Mouse (Mus musculus): Measurements from ENCODE around the gene Eif3k. TPM values are rescaled to one million over a fixed set of nuclear protein-coding genes. Genes with fewer than 3 reads are reported as not detected.
A peak's percentile ranks its signal among the peaks of the same experiment; 100 is the strongest.
"Not testable (repeated sequence)": the region's sequence is repeated elsewhere in the genome, so short reads cannot be mapped to it uniquely, and the experiment has no call there.

Eif3k gene
- total and polyA plus RNA-seq, 2 experiments from 2014 or later = 309 to 472 TPM

DNA sequence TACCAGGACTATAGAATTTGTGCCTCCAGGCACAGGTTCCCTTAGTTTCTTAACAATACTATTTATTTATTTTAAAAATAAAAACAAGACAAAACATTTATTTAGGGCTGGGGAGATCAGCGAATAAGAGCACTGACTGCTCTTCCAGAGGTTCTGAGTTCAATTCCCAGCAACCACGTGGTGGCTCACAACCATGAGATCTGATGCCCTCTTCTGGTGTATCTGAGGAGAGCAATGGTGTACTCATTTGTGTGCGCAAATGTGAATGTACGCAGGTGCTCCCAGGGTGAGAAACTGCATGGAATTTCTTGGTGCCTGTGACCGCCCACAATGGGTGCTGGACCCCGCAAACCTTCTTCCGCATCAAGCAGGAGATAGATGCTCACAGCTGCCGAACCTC lies 8.6 kb downstream of the Eif3k start:
- 80% methylated on average over 8 of the region's 8 CpGs for WGBS
- TF ChIP-seq CTCF (IDR thresholded peaks at IDR 0.05; ENCODE audit: low read depth) = peak; percentile 30; the same call in 1 of the 2 replicates
- no peak for DNase-seq (ENCODE audit: low spot score)
- Histone ChIP-seq H3K9me3 (ENCODE audit: low read length) (no peaks in the 10 kb centered on the region), H3K4me2 (ENCODE audit: low read depth, low read length) (no peak overlapping the region), H3K27ac (no peak overlapping the region), H3K4me3 (ENCODE audit: low read length) (no peak overlapping the region), H3K27me3 (ENCODE audit: insufficient read depth, low read length) (no peaks in the 10 kb centered on the region), H3K36me3 (ENCODE audit: insufficient read depth, low read length) (peaks cover 42% of the 10 kb centered on the region; the same call in 1 of the 2 replicates), H3K9ac (replicated peaks; ENCODE audit: low read length) (no peak overlapping the region), H3K4me1 (ENCODE audit: insufficient read depth, low read length) (no peaks in the 10 kb centered on the region)
- ATAC-seq = no peak

DNA sequence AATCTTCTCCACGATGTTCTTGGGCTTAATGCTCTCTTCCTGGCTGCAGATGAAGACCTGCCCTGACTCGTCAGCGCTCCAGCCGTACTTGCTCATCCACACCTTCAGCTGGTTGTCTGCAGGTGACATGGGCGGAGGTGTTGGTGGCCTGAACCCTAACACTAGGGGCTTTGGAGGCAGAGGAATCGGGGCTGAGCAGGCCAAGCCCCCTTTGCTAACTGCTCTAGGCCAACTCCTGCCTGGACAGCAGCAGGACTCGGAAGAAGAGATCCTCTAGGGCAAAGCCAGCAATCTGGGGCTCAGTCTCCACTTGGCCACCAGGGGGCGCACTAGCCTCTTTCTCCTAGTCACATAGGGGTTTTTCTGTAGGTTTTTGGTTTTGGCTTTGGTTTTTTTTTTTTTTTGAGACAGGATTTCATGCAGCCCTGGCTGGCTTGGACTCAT lies 9.1 kb downstream of the Eif3k start:
- peak; percentile 78 for DNase-seq (ENCODE audit: low spot score)
- H3K4me3 ChIP-seq (ENCODE audit: low read length) = no peak overlapping the region
- peak; percentile 22; the same call in 1 of the 2 replicates for ATAC-seq
- H3K36me3 ChIP-seq (ENCODE audit: insufficient read depth, low read length) = peaks cover 38% of the 10 kb centered on the region; the same call in 1 of the 2 replicates
- peak; percentile 86 for TF ChIP-seq CTCF (IDR thresholded peaks at IDR 0.05; ENCODE audit: low read depth)
- no peaks in the 10 kb centered on the region for H3K27me3 ChIP-seq (ENCODE audit: insufficient read depth, low read length)
- H3K27ac ChIP-seq = no peak overlapping the region
- no peak overlapping the region for H3K9ac ChIP-seq (replicated peaks; ENCODE audit: low read length)
- H3K9me3 ChIP-seq (ENCODE audit: low read length) = no peaks in the 10 kb centered on the region
- no peaks in the 10 kb centered on the region for H3K4me1 ChIP-seq (ENCODE audit: insufficient read depth, low read length)
- no peak overlapping the region for H3K4me2 ChIP-seq (ENCODE audit: low read depth, low read length)
- 71% methylated on average over 8 of the region's 8 CpGs for WGBS

DNA sequence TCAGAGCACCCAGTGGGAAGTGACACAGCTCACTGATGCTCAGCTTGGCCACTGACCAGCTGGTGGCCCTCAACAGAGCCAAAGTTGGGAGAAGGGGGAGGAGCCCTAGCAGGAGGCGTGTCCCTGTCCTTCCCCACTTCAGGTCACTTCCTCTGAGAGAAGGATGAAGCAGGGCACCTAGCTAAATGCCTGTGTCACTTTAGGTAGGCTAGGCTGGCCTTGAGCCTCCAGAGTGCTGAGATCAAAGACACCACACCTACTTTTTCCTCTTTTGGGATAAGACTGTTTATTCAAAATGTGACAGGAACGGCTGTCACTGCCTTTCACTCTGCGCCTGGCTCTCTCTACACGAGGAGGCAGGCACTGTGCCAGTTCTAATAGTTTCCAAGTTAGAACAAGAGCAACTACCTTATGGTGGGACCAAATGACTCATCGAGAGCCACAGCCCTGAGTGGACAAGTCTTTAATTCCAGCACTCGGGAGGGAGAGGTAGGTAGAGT lies 9.8 kb downstream of the Eif3k start:
- no peak for TF ChIP-seq CTCF (IDR thresholded peaks at IDR 0.05; ENCODE audit: low read depth)
- H3K27ac ChIP-seq = no peak overlapping the region
- no peaks in the 10 kb centered on the region for H3K4me1 ChIP-seq (ENCODE audit: insufficient read depth, low read length)
- no peak overlapping the region for H3K9ac ChIP-seq (replicated peaks; ENCODE audit: low read length)
- H3K27me3 ChIP-seq (ENCODE audit: insufficient read depth, low read length) = no peaks in the 10 kb centered on the region
- peaks cover 30% of the 10 kb centered on the region; the same call in 1 of the 2 replicates for H3K36me3 ChIP-seq (ENCODE audit: insufficient read depth, low read length)
- ATAC-seq (no peak), DNase-seq (ENCODE audit: low spot score) (no peak)
- no peak overlapping the region for H3K4me2 ChIP-seq (ENCODE audit: low read depth, low read length)
- no peaks in the 10 kb centered on the region for H3K9me3 ChIP-seq (ENCODE audit: low read length)
- H3K4me3 ChIP-seq (ENCODE audit: low read length) = no peak overlapping the region
- 78% methylated on average over 6 of the region's 6 CpGs for WGBS

DNA sequence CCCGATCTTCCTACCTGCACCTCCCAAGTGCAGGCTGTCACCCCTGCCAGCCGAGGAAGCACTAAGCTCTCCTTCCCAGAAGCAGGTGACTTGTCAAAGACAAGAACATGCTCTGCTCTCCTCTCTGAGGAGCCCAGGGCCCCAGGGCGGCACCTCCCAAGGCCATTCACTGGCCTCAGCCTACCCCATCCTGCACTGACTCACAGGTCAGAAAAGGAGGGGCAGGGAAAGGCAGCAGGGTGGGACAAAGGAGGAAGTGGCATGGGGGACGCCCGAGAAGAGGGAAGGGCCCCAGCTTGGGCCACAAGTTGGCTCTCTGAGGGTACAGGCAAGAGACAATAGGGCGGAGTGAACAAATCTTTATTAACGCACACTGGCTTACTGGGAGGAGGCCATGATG lies 10.6 kb downstream of the Eif3k start:
- ATAC-seq (no peak), DNase-seq (ENCODE audit: low spot score) (no peak)
- Histone ChIP-seq H3K4me1 (ENCODE audit: insufficient read depth, low read length) (no peaks in the 10 kb centered on the region), H3K9me3 (ENCODE audit: low read length) (no peaks in the 10 kb centered on the region), H3K4me2 (ENCODE audit: low read depth, low read length) (no peak overlapping the region), H3K36me3 (ENCODE audit: insufficient read depth, low read length) (peaks cover 26% of the 10 kb centered on the region; the same call in 1 of the 2 replicates), H3K27ac (no peak overlapping the region), H3K4me3 (ENCODE audit: low read length) (no peak overlapping the region), H3K27me3 (ENCODE audit: insufficient read depth, low read length) (no peaks in the 10 kb centered on the region), H3K9ac (replicated peaks; ENCODE audit: low read length) (no peak overlapping the region)
- no peak for TF ChIP-seq CTCF (IDR thresholded peaks at IDR 0.05; ENCODE audit: low read depth)
- WGBS = 87% methylated on average over 7 of the region's 7 CpGs

DNA sequence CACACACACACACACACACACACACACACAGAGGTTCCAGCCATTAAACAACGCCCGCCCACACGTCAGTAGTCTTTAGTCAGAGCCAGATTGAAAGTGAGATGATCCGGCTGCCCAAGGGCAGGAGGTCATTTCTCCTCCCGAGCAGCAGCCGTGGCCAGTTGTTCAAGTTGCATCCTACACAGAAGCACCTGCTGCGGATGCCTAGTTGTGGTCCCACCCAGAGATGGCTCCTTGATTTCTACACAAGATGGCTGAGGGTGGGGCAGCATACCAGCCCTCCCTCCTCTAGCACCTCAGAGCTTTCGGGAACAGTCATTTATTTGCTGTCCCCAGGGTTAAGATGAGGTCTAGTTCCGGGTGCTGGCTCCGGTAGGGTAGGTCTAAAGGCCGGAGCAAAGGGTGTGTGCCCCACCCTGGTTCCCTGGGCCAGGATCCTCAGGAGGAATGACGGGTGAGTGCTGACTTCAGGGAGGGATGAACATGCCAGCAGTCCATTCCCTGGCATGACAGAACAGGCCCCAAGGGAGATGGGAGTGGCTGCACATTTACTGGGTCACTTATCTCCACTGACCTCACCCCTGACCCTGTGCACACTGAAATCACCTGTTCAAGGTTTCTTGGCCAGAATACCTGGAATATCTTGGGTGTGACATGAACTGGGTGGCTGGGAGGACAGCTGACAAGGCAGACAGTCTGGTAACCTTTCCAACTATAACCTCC lies 11.8 kb downstream of the Eif3k start:
- Histone ChIP-seq H3K27me3 (ENCODE audit: insufficient read depth, low read length) (no peaks in the 10 kb centered on the region), H3K4me3 (ENCODE audit: low read length) (no peak overlapping the region), H3K9ac (replicated peaks; ENCODE audit: low read length) (no peak overlapping the region), H3K36me3 (ENCODE audit: insufficient read depth, low read length) (peaks cover 26% of the 10 kb centered on the region; the same call in 1 of the 2 replicates), H3K4me2 (ENCODE audit: low read depth, low read length) (no peak overlapping the region), H3K4me1 (ENCODE audit: insufficient read depth, low read length) (no peaks in the 10 kb centered on the region), H3K27ac (no peak overlapping the region), H3K9me3 (ENCODE audit: low read length) (no peaks in the 10 kb centered on the region)
- no peak for DNase-seq (ENCODE audit: low spot score)
- no peak for TF ChIP-seq CTCF (IDR thresholded peaks at IDR 0.05; ENCODE audit: low read depth)
- no peak for ATAC-seq
- 79% methylated on average over 12 of the region's 12 CpGs for WGBS

DNA sequence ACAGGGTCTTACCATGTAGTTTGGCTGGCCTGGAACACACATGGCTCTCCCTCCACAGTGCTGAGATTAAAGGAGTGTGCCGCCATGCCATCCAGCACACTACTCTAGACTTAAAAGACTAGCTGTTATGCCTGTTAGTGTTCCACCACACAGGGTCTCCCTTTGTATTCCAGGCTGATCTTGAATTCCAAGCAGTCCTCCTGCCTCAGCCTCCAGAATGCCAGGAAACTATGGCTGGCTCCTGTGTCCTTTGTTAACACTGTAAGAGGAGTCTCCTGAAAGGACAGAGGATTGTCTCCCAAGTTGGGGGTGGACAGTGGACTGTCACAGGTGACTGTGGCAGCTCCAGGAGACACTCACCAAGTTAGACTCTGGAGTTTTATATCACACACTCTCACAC lies 12.4 kb downstream of the Eif3k start:
- Histone ChIP-seq H3K27me3 (ENCODE audit: insufficient read depth, low read length) (no peaks in the 10 kb centered on the region), H3K4me1 (ENCODE audit: insufficient read depth, low read length) (no peaks in the 10 kb centered on the region)
- WGBS = 80% methylated on average over 1 of the region's 1 CpGs

DNA sequence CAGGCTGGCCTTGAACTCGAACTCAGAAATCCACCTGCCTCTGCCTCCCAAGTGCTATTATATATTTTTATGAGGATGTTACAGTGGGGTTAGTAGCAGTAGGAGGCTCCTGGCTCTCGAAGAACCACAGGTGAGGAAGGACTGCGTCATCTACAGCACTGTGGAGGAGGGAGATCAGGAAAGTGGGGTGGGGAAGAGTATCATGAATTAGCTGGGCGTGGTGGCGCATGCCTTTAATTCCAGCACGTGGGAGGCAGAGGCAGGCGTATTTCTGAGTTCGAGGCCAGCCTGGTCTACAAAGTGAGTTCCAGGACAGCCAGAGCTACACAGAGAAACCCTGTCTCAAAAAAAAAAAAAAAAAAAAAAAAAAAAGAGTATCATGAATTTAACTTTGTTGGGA lies 13.5 kb downstream of the Eif3k start:
- not testable (repeated sequence) for H3K9ac ChIP-seq (replicated peaks; ENCODE audit: low read length); H3K4me2 ChIP-seq (ENCODE audit: low read depth, low read length); H3K4me1 ChIP-seq (ENCODE audit: insufficient read depth, low read length); H3K9me3 ChIP-seq (ENCODE audit: low read length); ATAC-seq; H3K4me3 ChIP-seq (ENCODE audit: low read length); H3K27me3 ChIP-seq (ENCODE audit: insufficient read depth, low read length); H3K27ac ChIP-seq; DNase-seq (ENCODE audit: low spot score)
- H3K36me3 ChIP-seq (ENCODE audit: insufficient read depth, low read length) = peaks cover 11% of the 10 kb centered on the region; the same call in 1 of the 2 replicates
- 97% methylated on average over 8 of the region's 8 CpGs for WGBS

More for the DNA sequence above, 12.4 kb downstream of the Eif3k start:
- no peak for DNase-seq (ENCODE audit: low spot score)
- Histone ChIP-seq H3K27ac (no peak overlapping the region), H3K4me3 (ENCODE audit: low read length) (no peak overlapping the region), H3K9me3 (ENCODE audit: low read length) (no peaks in the 10 kb centered on the region), H3K36me3 (ENCODE audit: insufficient read depth, low read length) (peaks cover 22% of the 10 kb centered on the region; the same call in 1 of the 2 replicates), H3K4me2 (ENCODE audit: low read depth, low read length) (no peak overlapping the region), H3K9ac (replicated peaks; ENCODE audit: low read length) (no peak overlapping the region)
- no peak for ATAC-seq
- TF ChIP-seq CTCF (IDR thresholded peaks at IDR 0.05; ENCODE audit: low read depth) = no peak
